Mouse (Mus musculus) left cerebral cortex, postnatal 36 days (tissue): Measurements from ENCODE around the gene Pld4. TPM values are rescaled to one million over a fixed set of nuclear protein-coding genes. Genes with fewer than 3 reads are reported as not detected.

Source experiments
- DNase-seq, 2 experiments: peaks; one replicate each; pipeline ENCODE4 v3.0.0; 2021 to 2022; ENCODE audit warnings: low spot score in 2 of 2, mixed read lengths in 1 of 2
- intact Hi-C: fragments of 180-260 bp; cut with DNase I; formaldehyde crosslinking; loops from one replicate; pipeline ENCODE4 v1.15.1; 2025
- total RNA-seq, 2 experiments: library from RNA; stranded (reverse); gene quantifications; 2 replicates each; pipeline ENCODE4 v1.2.3; 2021

The Pld4 gene
- total RNA-seq, 2 experiments from 2014 or later = 9.3 to 10.3 TPM

GRCm38 (mm10) chr12:112796551-112797510 is 36.4 kb downstream of the Pld4 start:
- no peak for DNase-seq
- intact Hi-C loops = loop anchor here (5.0 kb wide), 1 partner anchor 55 kb away; no protein-coding TSS in a partner anchor

- peak; percentile 54 to 71 for DNase-seq
- intact Hi-C loops = loop anchor here (5.0 kb wide), 1 partner anchor 56 kb away; no protein-coding TSS in a partner anchor
Measured at GRCm38 (mm10) chr12:112797672-112798331, 37.3 kb downstream of the Pld4 start.

DNA sequence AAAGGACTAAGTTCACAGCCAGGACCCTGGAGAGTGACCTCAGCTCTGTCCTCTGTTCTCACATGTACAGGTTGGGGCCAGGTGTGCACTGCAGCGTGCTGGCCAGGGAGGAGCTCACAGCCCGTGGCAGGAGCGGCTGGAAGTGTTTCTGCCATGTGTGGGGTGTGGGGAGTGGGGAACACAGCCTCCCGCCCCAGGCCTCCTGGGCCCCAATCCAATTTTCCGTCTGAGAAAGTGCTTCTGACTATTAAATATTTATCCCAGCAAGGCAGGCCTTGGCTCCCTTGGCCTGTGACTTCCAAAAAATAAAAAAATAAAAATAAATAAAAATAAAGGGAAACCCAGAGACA is 37.9 kb downstream of the Pld4 start:
- intact Hi-C loops = loop anchor here (5.0 kb wide), 1 partner anchor 56 kb away; no protein-coding TSS in a partner anchor
- no peak for DNase-seq

GRCm38 (mm10) chr12:112798716-112799115 is 38.3 kb downstream of the Pld4 start:
- intact Hi-C loops = loop anchor here (5.0 kb wide), 1 partner anchor 56 kb away; no protein-coding TSS in a partner anchor
- DNase-seq = no peak

DNA sequence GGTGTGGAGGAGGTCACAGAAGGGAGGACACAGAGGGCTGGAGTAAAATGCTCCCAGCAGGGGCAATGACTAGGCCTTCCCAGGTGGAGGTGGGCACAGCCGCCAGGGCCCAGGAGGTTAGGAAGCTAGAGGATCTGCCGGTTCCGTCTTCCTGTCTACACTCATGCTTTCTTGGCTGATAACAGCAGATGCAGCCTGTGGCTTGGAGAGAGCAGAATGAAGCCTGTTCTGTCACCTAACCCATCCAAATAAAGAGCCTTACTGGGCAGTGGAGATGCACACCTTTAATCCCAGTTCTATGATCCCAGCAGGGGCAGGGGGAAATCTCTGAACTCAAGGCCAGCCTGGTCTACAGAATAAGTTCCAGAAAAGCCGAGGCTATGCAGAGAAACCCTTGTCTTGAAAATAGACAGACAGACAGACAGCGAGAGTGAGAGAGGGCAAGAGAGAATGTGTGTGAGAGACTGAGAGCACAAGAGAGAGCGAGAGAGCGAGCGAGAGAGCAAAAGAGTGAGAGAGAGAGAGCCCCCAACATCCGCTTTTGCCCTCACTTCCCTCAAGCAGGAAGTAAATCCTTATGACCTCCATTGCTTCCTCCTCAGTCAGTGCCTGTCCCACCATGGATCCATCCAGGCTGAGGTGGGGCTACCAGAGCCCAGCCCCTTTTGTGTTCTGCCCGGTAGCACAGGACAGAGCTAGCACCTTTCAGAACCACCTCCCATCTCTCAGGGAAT is 38.9 kb downstream of the Pld4 start:
- intact Hi-C loops = loop anchor here (5.0 kb wide), 1 partner anchor 57 kb away; no protein-coding TSS in a partner anchor

GRCm38 (mm10) chr12:112800476-112800875 is 40.0 kb downstream of the Pld4 start:
- intact Hi-C loops = no loop called here
- DNase-seq = peak in 1 of 2 experiments; percentile 57

More for the DNA sequence above, 38.9 kb downstream of the Pld4 start:
- DNase-seq = no peak

DNA sequence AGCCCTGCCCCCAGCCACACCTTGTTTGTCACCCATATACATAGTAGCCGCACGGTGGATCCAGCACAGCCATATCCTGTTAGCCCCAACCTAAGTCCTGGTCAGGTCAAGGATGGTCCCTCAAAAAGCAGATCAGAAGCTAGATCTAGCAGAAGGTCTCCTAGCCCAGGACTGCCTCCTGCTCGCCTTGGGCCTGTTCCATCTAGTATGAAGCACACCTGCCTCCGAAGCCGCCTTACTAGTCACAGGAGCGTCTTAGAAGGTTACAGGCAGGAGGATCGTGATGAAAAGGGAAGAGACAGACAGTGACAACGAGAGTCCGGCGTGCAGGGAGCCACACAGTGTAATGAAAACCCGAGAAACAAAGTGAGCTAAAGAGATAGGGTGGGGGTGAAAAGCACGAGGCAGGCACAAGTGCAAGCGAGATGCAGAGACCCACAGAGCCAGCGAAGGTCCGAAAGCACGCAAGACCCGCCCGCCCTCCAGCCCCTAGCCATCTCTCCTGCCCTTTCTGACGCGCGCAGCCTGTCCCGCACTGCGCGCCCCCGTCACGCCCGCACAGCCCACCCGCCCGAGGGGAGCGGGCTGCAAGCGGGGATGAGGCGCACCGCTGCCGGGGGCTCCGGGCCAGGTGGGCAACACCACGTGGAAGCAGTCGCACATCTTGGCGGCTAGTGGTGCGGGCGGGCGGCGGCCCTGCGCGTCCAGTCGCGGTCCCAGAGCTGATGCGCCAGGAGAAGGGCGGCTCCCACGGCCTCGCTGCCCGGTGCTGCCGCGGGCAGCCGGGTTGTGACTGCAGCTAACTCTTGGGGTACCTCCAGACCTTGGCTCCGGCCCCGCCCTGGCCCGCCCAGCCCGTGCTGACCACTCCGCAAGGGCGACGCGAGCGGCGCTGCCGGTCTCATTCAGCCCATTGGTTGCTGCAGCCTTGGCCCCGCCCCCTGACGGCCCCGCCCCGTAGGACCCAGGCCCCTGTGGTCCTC is 41.7 kb downstream of the Pld4 start, which contains the start of gene Ahnak2:
Ahnak2 (minus strand) TSS at position 794 of the 983 bp plus-strand sequence.
- DNase-seq = no peak
- intact Hi-C loops = no loop called here

DNA sequence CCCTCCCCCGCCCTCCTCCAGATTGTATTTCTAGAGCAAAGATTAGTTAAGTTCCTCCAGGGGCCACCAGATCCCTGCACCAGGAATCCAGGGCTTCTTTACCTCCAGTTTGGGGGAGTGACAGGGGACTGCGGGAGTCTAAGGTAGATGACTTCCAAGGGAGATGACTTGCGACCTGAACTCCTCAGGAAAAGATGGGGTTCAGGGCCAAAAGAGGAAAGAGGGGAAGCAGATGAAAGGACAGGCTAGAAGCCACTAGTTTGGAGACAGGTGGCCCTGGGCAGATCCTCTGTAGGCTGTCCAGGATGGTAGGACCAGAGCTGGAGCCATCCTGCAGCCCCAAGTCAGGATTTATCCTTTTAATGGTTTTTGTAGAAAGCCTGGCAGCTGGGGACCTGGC is 42.5 kb downstream of the Pld4 start:
- intact Hi-C loops = no loop called here
- no peak for DNase-seq

DNA sequence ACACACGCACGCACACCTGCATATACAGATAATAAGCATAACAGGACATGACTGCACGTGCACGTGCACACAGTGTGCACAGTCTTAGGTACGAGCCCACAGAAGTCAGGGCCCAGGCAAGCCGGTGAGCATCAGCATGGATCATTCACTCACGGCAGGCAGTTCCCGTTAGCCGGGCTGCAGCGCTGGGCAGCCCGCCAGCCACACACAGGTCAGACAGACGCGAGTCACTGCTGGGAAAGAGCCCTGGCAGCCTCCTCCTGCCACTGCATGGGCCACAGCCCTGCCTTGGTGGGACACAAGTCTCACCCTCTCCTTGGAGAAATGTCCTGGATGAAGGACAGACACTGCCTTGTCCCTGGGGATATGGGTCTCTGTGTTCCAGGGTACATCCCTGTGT is 43.6 kb downstream of the Pld4 start:
- intact Hi-C loops = no loop called here
- no peak for DNase-seq

DNA sequence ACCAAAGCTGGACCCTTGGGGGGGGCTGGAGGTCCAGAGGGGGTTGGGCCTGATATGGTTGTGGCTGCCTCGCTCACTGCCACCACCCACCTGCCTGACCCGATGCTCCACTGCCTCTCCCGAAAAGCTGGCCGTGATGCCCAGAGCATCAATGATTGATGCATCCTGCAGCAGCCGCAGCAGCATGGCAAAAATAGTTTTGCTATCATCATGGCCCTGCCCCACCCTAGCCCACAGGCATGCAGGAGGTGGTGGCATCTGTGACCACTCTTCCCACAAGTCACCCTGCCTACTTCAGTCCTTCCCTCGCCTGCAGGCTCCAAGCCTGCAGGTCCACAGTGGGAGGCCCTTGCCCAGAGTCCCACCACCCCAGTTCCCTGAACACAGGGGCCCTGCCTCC is 45.6 kb downstream of the Pld4 start:
- intact Hi-C loops = loop anchor here (5.0 kb wide), 1 partner anchor 36 kb away; no protein-coding TSS in a partner anchor

DNA sequence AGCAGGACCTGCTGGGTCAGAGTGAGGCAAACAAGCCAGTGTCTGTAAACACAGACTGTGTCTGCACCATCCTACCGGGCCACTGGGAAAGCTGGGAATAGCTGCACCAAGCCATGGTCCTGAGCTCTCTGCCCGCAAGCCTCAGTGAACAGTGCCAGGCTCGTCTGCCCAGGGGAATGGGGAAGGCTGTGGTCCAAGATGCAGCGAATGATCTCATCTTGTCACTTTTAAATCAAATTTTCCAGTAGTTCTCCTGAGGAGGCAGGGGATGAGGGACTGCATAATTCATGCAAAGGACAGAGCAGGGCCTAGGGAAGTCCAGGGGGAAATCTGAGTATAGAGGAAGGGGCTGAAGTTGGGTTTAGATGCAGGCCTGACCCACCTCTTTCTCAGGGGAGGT is 47.3 kb downstream of the Pld4 start:
- intact Hi-C loops = loop anchor here (5.0 kb wide), 1 partner anchor 35 kb away; no protein-coding TSS in a partner anchor
- DNase-seq = no peak

More for the DNA sequence above, 45.6 kb downstream of the Pld4 start:
- no peak for DNase-seq

- no peak for DNase-seq
- intact Hi-C loops = loop anchor here (5.0 kb wide), 1 partner anchor 34 kb away; no protein-coding TSS in a partner anchor
Measured at GRCm38 (mm10) chr12:112808212-112808586, 47.7 kb downstream of the Pld4 start.

DNA sequence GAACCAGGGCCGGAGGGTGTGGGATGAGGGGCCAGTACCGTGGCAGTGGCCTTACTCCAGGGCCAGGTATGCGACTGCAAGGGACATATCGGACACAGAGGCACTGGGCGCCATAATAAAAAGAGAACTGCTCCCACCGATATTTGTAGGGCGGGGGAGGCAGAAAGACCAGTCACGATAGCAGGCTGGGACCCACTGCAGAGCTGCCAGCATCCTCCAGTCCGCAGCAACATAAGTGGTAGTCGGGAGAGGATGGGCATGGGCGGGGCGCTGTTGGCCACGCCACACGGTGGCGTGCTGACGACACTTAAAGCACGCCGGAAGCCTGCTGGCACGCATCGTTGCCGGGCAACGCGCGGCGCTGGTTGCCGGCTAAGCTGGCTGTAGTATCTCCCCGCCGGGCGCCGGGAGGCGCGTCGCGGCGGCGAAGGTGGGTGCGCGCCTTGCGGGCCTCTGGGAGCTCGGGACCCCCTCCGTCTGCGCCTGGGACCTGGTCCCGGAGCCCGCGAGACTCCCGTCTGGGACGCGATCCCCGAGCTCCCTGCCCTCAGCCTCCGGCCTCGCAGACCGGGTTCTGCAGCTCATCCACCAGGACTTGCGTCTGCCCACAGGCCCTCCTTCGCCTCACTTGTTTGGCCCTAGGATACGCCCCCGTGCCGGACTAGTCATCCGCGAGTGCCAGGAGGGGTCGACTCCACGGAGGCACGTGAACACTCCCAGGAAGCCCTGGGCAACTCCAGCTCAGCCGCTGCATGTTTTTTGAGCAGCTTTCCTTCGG is 48.3 kb downstream of the Pld4 start, which contains the start of gene Clba1:
Clba1 (plus strand) TSS at position 351 of the 778 bp plus-strand sequence.
- intact Hi-C loops = loop anchor here (5.0 kb wide), 1 partner anchor 34 kb away; no protein-coding TSS in a partner anchor
- DNase-seq = peak; percentile 91 to 94

GRCm38 (mm10) chr12:112809641-112810040 is 49.2 kb downstream of the Pld4 start:
- DNase-seq = no peak
- intact Hi-C loops = loop anchor here (5.0 kb wide), 1 partner anchor 33 kb away; no protein-coding TSS in a partner anchor

DNA sequence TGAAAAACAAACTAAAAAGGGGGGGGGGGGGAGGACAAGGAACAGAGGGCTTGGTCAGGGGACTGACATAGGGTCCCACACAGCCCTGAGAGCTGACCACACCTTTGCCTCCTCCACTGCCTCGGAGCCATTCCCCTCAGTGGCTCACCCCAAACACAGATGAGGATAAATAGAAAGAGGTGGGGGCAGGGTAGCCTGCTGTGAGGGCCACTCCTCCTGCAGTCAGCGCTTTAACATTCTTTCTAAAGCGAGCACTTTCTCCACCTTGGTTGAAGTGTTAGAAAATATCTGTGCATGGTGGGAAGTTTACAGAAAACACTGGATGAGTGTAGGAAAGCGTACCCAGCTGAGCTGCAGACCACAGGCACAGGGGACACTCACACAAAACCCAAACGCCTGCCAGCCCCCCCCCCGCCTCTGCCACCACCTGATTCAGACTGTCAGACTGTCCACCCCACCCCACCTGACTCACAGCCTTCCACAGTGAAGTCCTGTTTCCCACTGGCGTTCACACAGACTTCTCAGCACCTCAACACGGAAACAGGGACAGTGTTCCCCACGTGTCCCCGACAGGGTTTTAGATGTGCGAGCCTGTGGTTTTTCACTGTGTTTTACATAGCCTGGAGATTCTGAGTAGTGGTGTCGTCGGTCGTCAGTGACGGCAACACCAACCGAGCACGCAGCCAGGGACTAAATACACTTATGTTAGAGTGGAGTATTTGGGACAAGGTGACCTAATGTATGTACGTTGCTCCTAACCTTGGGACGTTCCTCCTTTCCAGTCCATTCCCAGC is 49.8 kb downstream of the Pld4 start:
- intact Hi-C loops = no loop called here
- DNase-seq = no peak

DNA sequence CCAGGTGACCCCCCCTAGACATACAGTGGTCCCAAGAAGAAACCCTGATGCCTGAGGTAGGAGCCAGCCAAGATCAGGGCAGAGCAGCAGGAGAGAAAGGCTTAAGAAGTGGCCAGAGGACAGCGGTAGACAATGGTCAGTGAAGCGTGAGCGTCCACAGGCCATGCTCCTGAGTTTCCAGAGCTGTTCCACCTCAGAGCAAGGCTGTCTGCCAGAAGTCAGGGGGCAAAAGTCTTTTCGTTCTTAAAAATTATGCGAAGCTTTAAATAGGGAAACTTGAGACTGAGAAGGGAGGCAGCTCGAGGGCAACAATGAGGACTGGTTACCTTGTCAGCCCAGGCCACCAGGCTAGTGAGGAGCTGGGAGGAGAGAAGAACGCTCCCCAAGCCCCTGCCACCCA is 52.9 kb downstream of the Pld4 start:
- intact Hi-C loops = no loop called here
- no peak for DNase-seq
